ENCODE assay signal across 14 mouse cellular contexts in the genomic region with DNA sequence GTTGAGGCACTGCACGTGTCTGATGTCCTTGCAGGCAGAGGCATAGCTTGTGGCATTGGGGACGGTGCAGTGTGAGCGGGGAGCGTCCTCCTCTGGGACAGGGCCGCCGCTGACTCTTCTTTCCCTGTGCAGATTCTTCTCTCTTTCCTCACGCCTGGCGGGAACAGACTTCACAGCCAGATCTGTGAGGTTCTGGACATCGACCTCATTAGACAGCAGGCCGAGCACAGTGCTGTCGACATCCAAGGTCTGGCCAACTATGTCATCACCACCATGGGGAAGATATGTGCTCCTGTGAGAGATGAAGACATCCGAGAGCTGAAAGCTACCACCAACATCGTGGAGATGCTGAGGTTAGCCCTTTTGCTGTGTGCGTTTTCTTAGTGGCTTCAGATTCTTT. TPM values are rescaled to one million over a fixed set of nuclear protein-coding genes. Genes with fewer than 3 reads are reported as not detected.
DNase-seq lines count a peak whose midpoint lies in the region.
"Had no signal": no experiment of that assay in that cellular context is flagged by ENCODE, and none has a peak within 500 bp of the region (broad histone marks: within the 10 kb centered on the region; RNA-seq: fewer than 3 reads in every experiment).

No protein-coding gene starts in this region.

- intact Hi-C loops in heart, postnatal 25 days (cut with DNase I): no loop called here

- DNase-seq in heart, adult 11 months: peak; percentile 93
- DNase-seq in heart, postnatal 25 days (ENCODE audit: low spot score): no peak
- peak; percentile 7 to 57 for DNase-seq in lung, postnatal 4 days
- DNase-seq in lung, postnatal 14 days: no peak
- peak; percentile 51 for DNase-seq in adrenal gland, postnatal 10 days
- DNase-seq in urinary bladder, postnatal 4 days (ENCODE audit: low spot score in 2 of 2): no peak
- no peak for DNase-seq in left cerebral cortex, adult 8-10 months (ENCODE audit: low spot score in 2 of 2)
- DNase-seq: cerebellum, adult 2 months; gastrocnemius, adult 2 months; kidney, postnatal 4 days; lung, embryonic 14.5 days; right cerebral cortex, postnatal 25 days; thymus, adult 2 months; thymus, postnatal 4 days had no signal

RNA-seq across cellular contexts. Expression of a gene that starts 14.5 kb away (rescaled TPM):
- total RNA-seq in heart, postnatal 25 days (2021): 100 to 1,000 TPM; 106 to 145 TPM
- 10 to 100 TPM; 47.4 to 47.9 TPM for total RNA-seq in adrenal gland, postnatal 10 days (2021)
- total RNA-seq in left cerebral cortex, adult 8-10 months (2022): 10 to 100 TPM; 21.0 to 24.7 (median 22.5) TPM

RNA-seq across cellular contexts. Expression of a gene that starts 31.1 kb away (rescaled TPM):
- 10 to 100 TPM; 11.7 to 12.7 TPM for total RNA-seq in heart, postnatal 25 days (2021)
- total RNA-seq in adrenal gland, postnatal 10 days (2021): 10 to 100 TPM; 22.4 to 26.8 TPM
- total RNA-seq in left cerebral cortex, adult 8-10 months (2022): 10 to 100 TPM; 14.2 to 16.4 (median 14.6) TPM

RNA-seq across cellular contexts. Expression of a gene that starts 57.1 kb away (rescaled TPM):
- total RNA-seq in heart, postnatal 25 days (2021): 10 to 100 TPM; 32.7 to 41.8 TPM
- 10 to 100 TPM; 62.1 to 65.7 TPM for total RNA-seq in adrenal gland, postnatal 10 days (2021)
- total RNA-seq in left cerebral cortex, adult 8-10 months (2022): 10 to 100 TPM; 18.1 to 19.8 (median 18.5) TPM

Comparison
In these comparisons a context has a peak if more than half of its experiments do, and no peak if none do; other contexts are left out.
1. DNase-seq: peak in heart, adult 11 months (single experiment), lung, postnatal 4 days (2 of 2) and adrenal gland, postnatal 10 days (single experiment); none in heart, postnatal 25 days (single experiment), lung, postnatal 14 days (single experiment), urinary bladder, postnatal 4 days (0 of 2) and left cerebral cortex, adult 8-10 months (0 of 2).